In the genomic region with DNA sequence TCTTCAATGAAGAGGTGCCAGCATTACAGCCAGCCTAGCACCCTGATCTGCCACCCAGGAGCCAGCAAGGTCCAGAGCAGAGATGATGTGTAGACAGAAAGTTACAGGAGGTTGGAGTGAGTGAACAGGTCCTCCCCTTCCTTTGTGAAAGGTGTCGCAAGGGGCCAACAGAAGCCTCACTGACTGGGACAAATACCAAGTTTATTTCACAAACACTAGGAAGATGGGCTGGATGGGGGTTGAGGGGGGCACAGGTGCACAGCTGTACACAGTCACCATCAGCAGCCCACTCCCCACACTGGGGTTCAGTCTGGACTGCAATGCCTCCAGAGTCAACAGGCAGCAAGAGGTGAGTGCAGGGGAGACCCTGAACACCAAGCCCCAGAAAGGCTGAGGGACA, we compare ENCODE assay signal across 10 mouse cellular contexts. TPM values are rescaled to one million over a fixed set of nuclear protein-coding genes. Genes with fewer than 3 reads are reported as not detected.
DNase-seq lines count a peak whose midpoint lies in the region; ATAC-seq and TF ChIP-seq lines count a peak whose summit lies in the region.
"Had no signal": no experiment of that assay in that cellular context is flagged by ENCODE, and none has a peak within 500 bp of the region (broad histone marks: within the 10 kb centered on the region; RNA-seq: fewer than 3 reads in every experiment).

No protein-coding gene starts in this region.

- no peak overlapping the region for H3ac ChIP-seq in C2C12 (ENCODE audit: control insufficient read depth, insufficient read length, low read depth)

- 93% methylated on average over 1 of the region's 1 CpGs for WGBS in forebrain, embryonic 15.5 days
- WGBS in liver, embryonic 15.5 days (ENCODE audit: insufficient replicate concordance): 92% methylated on average over 1 of the region's 1 CpGs

- H3K79me2 ChIP-seq in C2C12 (ENCODE audit: control insufficient read depth, insufficient read depth): peaks cover 48% of the 10 kb centered on the region

- H3K9ac ChIP-seq in forebrain, embryonic 15.5 days (replicated peaks): peak overlapping the region; percentile 92; the same call in 1 of the 2 replicates
- no peak overlapping the region for H3K9ac ChIP-seq in liver, embryonic 15.5 days

- H3K36me3 ChIP-seq in C2C12 (ENCODE audit: control insufficient read depth, insufficient read depth): peaks cover 9% of the 10 kb centered on the region
- H3K36me3 ChIP-seq in forebrain, embryonic 15.5 days: peaks cover 31% of the 10 kb centered on the region
- H3K36me3 ChIP-seq in liver, embryonic 15.5 days (replicated peaks): peaks cover 28% of the 10 kb centered on the region

- intact Hi-C loops in heart, postnatal 25 days (cut with DNase I): loop anchor here (5.0 kb wide), 1 partner anchor 198 kb away; no protein-coding TSS in a partner anchor

- H3K9me3 ChIP-seq in forebrain, embryonic 15.5 days: no peaks in the 10 kb centered on the region
- no peaks in the 10 kb centered on the region for H3K9me3 ChIP-seq in liver, embryonic 15.5 days (replicated peaks)

- peaks cover 54% of the 10 kb centered on the region for H3K4me1 ChIP-seq in forebrain, embryonic 15.5 days
- peaks cover 50% of the 10 kb centered on the region for H3K4me1 ChIP-seq in liver, embryonic 15.5 days (replicated peaks)

- peak overlapping the region; percentile 55 for H3K4me3 ChIP-seq in C2C12 (ENCODE audit: insufficient read depth, poor library complexity, severe bottlenecking)
- peak overlapping the region; percentile 96 for H3K4me3 ChIP-seq in forebrain, embryonic 15.5 days
- no peak overlapping the region for H3K4me3 ChIP-seq in liver, embryonic 15.5 days (replicated peaks)

- peak; percentile 92 for DNase-seq in heart, adult 11 months
- no peak for DNase-seq in heart, postnatal 25 days (ENCODE audit: low spot score)
- no peak for DNase-seq in right cerebral cortex, postnatal 10 days (ENCODE audit: low spot score in 2 of 2)
- DNase-seq in gastrocnemius, postnatal 25 days: no peak
- DNase-seq: right cerebral cortex, postnatal 4 days had no signal

- H3K27ac ChIP-seq in forebrain, embryonic 15.5 days (replicated peaks): no peak overlapping the region
- H3K27ac ChIP-seq in liver, embryonic 15.5 days (replicated peaks): no peak overlapping the region
- H3K27ac ChIP-seq: macrophage had no signal

- no peaks in the 10 kb centered on the region for H3K27me3 ChIP-seq in C2C12 (ENCODE audit: control insufficient read depth, insufficient read depth, insufficient read length)
- no peaks in the 10 kb centered on the region for H3K27me3 ChIP-seq in forebrain, embryonic 15.5 days
- H3K27me3 ChIP-seq in liver, embryonic 15.5 days: peaks cover 54% of the 10 kb centered on the region

- ATAC-seq in forebrain, embryonic 15.5 days (replicated peaks): no peak
- ATAC-seq in liver, embryonic 15.5 days (ENCODE audit: insufficient read depth): no peak
- no peak for ATAC-seq in cerebellum, adult (ENCODE audit: insufficient number of reproducible peaks, low FRiP score, low TSS enrichment)

- peaks cover 13% of the 10 kb centered on the region for H3K79me3 ChIP-seq in C2C12 (ENCODE audit: low read depth)

- H3K4me2 ChIP-seq in forebrain, embryonic 15.5 days (replicated peaks): peak overlapping the region; percentile 84
- H3K4me2 ChIP-seq in liver, embryonic 15.5 days: peak overlapping the region; percentile 80

- TF ChIP-seq CTCF in C2C12 (IDR thresholded peaks at IDR 0.05; ENCODE audit: control insufficient read depth, insufficient read depth, insufficient read length): no peak

TF ChIP-seq in C2C12, 6 proteins besides CTCF, POLR2A, EP300 and RAD21:
- no peak for TF ChIP-seq MAX (IDR thresholded peaks at IDR 0.05)
- no peak for TF ChIP-seq USF1 (IDR thresholded peaks at IDR 0.05; ENCODE audit: low read depth)
- no peak for TF ChIP-seq CEBPB (IDR thresholded peaks at IDR 0.05; ENCODE audit: low read depth)
- TF ChIP-seq FOSL1 (IDR thresholded peaks at IDR 0.05; ENCODE audit: insufficient read depth, low read length, poor library complexity, severe bottlenecking): no peak
- no peak for TF ChIP-seq MYOD1 (IDR thresholded peaks at IDR 0.05; ENCODE audit: control insufficient read depth, insufficient read length, low read depth)
- no peak for TF ChIP-seq MYOG (IDR thresholded peaks at IDR 0.05; ENCODE audit: control insufficient read depth, extremely low read depth, insufficient read length)

RNA-seq across cellular contexts. Expression of gene B4galt2, which starts 0.9 kb away (rescaled TPM):
- 1 to 10 TPM; 4.5 to 5.2 TPM for total RNA-seq in heart, postnatal 25 days (2021)
- 37.7 TPM for polyA plus RNA-seq in C2C12 (2012; fragmentation: generic; extraction: Trizol)
- 45.2 and 52.6 TPM in 2 replicates for polyA plus RNA-seq in forebrain, embryonic 15.5 days (2015; fragmentation: Nextera tagmentation; extraction: Ambion mirVana)
- 1.0 and 1.4 TPM in 2 replicates for polyA plus RNA-seq in liver, embryonic 15.5 days (2015; fragmentation: Nextera tagmentation; extraction: Ambion mirVana)
- total RNA-seq in gastrocnemius, postnatal 25 days (2021): 1 to 10 TPM; 2.6 to 3.5 TPM

RNA-seq across cellular contexts. Expression of gene Atp6v0b, which starts 3.0 kb away (rescaled TPM):
- 100 to 1,000 TPM; 111 to 127 TPM for total RNA-seq in heart, postnatal 25 days (2021)
- polyA plus RNA-seq in C2C12 (2012; fragmentation: generic; extraction: Trizol): 296 TPM
- 460 and 461 TPM in 2 replicates for polyA plus RNA-seq in forebrain, embryonic 15.5 days (2015; fragmentation: Nextera tagmentation; extraction: Ambion mirVana)
- 168 and 195 TPM in 2 replicates for polyA plus RNA-seq in liver, embryonic 15.5 days (2015; fragmentation: Nextera tagmentation; extraction: Ambion mirVana)
- 10 to 100 TPM; 72.1 to 75.9 TPM for total RNA-seq in gastrocnemius, postnatal 25 days (2021)

RNA-seq across cellular contexts. Expression of gene Dph2, which starts 7.7 kb away (rescaled TPM):
- total RNA-seq in heart, postnatal 25 days (2021): 1 to 10 TPM; 3.2 to 4.4 TPM
- polyA plus RNA-seq in C2C12 (2012; fragmentation: generic; extraction: Trizol): 16.4 TPM
- 26.8 and 29.4 TPM in 2 replicates for polyA plus RNA-seq in forebrain, embryonic 15.5 days (2015; fragmentation: Nextera tagmentation; extraction: Ambion mirVana)
- polyA plus RNA-seq in liver, embryonic 15.5 days (2015; fragmentation: Nextera tagmentation; extraction: Ambion mirVana): 5.9 and 6.9 TPM in 2 replicates
- 1 to 10 TPM; 3.3 to 3.4 TPM for total RNA-seq in gastrocnemius, postnatal 25 days (2021)

RNA-seq across cellular contexts. Expression of gene Ccdc24, which starts 11.8 kb away (rescaled TPM):
- under 1 TPM; 0.13 to 0.39 TPM for total RNA-seq in heart, postnatal 25 days (2021)
- 1.4 TPM for polyA plus RNA-seq in C2C12 (2012; fragmentation: generic; extraction: Trizol)
- polyA plus RNA-seq in forebrain, embryonic 15.5 days (2015; fragmentation: Nextera tagmentation; extraction: Ambion mirVana): 1.1 and 1.7 TPM in 2 replicates
- 1.2 TPM in 2 replicates for polyA plus RNA-seq in liver, embryonic 15.5 days (2015; fragmentation: Nextera tagmentation; extraction: Ambion mirVana)
- not detected for total RNA-seq in gastrocnemius, postnatal 25 days (2021)
- polyA plus RNA-seq: macrophage had no signal

RNA-seq across cellular contexts. Expression of gene Ipo13, which starts 30.7 kb away (rescaled TPM):
- 10 to 100 TPM; 76.0 to 77.1 TPM for total RNA-seq in heart, postnatal 25 days (2021)
- polyA plus RNA-seq in C2C12 (2012; fragmentation: generic; extraction: Trizol): 43.6 TPM
- polyA plus RNA-seq in forebrain, embryonic 15.5 days (2015; fragmentation: Nextera tagmentation; extraction: Ambion mirVana): 69.3 and 75.5 TPM in 2 replicates
- polyA plus RNA-seq in liver, embryonic 15.5 days (2015; fragmentation: Nextera tagmentation; extraction: Ambion mirVana): 19.4 and 21.4 TPM in 2 replicates
- 100 to 1,000 TPM; 218 TPM for total RNA-seq in gastrocnemius, postnatal 25 days (2021)

Comparison
In these comparisons a context has a peak if more than half of its experiments do, and no peak if none do; other contexts are left out.
1. RNA of gene B4galt2, which starts 0.9 kb away (polyA plus RNA-seq): 45.2 to 52.6 TPM in forebrain, embryonic 15.5 days and 37.7 TPM in C2C12 (single experiment); 1.0 to 1.4 TPM in liver, embryonic 15.5 days; every median in the first group is over 10 times any median in the second.